Mouse (Mus musculus): ENCODE data around the gene Trib3. TPM values are rescaled to one million over a fixed set of nuclear protein-coding genes. Genes with fewer than 3 reads are reported as not detected.
"Not testable (repeated sequence)": the region's sequence is repeated elsewhere in the genome, so short reads cannot be mapped to it uniquely, and the experiment has no call there.

The Trib3 gene
- total RNA-seq (2021) = 1 to 10 TPM in 1 of 2 experiments, under 1 TPM in 1; 0.49 to 1.0 TPM

- intact Hi-C loops (cut with DNase I) = no loop called here
- DNase-seq (ENCODE audit: extremely low spot score in 1 of 2, low spot score in 2 of 2) = peak; percentile 57 to 88
These were observed at the start of gene Trib3 for GRCm38 (mm10) chr2:152343329-152344213. Trib3 (minus strand) TSS chr2:152344032.

DNA sequence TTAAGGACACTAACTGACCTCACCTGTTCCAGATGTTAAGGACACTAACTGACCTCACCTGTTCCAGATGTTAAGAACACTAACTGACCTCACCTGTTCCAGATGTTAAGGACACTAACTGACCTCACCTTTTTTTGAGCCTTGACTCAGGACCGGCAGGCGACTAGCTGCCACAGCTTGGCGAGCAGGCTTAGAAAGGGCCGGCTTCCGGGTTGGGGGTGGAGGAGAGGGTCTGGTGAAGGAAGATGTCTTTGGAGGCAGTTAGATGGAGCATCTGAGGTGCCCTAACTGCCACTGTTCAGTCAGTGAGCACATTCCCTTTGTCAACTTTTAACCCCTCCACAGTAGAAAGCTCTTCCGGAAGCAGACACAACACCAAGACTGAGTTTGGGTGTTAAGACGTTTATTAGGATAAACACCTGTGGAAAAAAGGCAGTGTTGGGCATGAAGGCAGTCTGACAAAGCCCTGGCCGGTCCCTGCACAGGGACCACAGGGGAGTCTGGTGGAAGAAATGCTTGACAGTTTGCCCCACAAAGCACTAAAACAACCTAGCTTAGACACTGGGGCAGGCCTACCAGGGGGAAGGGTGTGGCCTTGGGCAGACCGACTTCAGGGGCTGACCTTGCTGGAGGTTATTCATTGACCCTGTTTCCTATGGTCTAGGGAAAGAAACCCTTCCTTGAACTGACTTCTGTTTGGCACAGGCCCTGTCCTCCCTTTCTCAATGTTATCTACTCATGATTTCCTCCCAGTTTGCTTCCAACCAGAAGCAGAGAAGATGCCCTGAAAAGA is 49.6 kb upstream of the Trib3 start:
- no peak for DNase-seq (ENCODE audit: extremely low spot score in 1 of 2, low spot score in 2 of 2)
- intact Hi-C loops (cut with DNase I) = loop anchor here (2.0 to 10.0 kb wide), 2 partner anchors 43 to 151 kb away; partner anchors contain the start of gene Defb29

DNA sequence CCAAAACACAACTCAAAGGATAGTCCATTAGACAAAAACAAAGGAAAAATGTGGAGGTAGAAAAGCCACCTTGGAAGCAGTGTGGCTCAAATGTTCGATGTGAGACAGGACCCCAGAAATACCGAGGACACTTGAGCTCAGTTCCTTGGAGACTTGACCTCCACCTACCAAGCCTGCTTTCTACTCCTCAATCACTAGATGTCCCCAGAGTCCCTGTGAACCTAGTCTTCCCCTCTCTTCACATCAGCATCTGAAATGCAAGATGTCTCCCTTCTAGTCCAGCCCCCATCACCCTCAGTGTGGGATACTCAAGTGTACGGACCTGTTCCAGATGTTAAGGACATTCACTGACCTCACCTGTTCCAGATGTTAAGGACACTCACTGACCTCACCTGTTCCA is 49.0 kb upstream of the Trib3 start:
- peak in 1 of 2 experiments; percentile 43 for DNase-seq (ENCODE audit: extremely low spot score in 1 of 2, low spot score in 2 of 2)
- intact Hi-C loops (cut with DNase I) = loop anchor here (2.0 to 10.0 kb wide), 2 partner anchors 44 to 152 kb away; partner anchors contain the start of gene Defb29

- intact Hi-C loops (cut with DNase I) = no loop called here
- no peak for DNase-seq (ENCODE audit: extremely low spot score in 1 of 2, low spot score in 2 of 2)
These were observed 40.4 kb upstream of the Trib3 start for GRCm38 (mm10) chr2:152384191-152384590.

DNA sequence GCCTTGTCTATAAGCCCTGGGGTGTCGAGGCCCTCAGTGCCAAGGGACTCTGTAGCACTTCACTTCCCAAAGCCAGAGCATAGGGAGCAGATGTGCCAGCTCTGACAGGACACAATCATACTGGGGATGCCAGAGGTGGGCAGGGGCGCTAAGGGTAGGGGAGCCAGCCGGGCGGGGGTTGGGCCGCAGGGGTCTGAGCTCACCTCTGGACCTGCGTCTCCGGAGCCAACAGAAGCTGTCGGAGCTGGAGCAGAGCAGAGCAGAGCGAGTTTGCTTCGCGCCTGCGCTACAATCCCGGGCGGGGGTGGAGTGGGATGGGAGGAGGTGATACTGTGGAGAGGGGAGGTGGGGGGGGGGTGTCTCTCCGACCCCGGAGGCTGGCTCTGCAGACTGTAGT is 32.5 kb upstream of the Trib3 start, which contains the start of gene Nrsn2:
Gene Nrsn2 (minus strand): TSS at position 294 of the 397 bp plus-strand sequence.
- DNase-seq (ENCODE audit: extremely low spot score in 1 of 2, low spot score in 2 of 2) = peak in 1 of 2 experiments; percentile 56
- intact Hi-C loops (cut with DNase I) = no loop called here

GRCm38 (mm10) chr2:152375652-152376344 is 32.0 kb upstream of the Trib3 start:
- peak in 1 of 2 experiments; percentile 59 for DNase-seq (ENCODE audit: extremely low spot score in 1 of 2, low spot score in 2 of 2)
- intact Hi-C loops (cut with DNase I) = no loop called here

- DNase-seq (ENCODE audit: extremely low spot score in 1 of 2, low spot score in 2 of 2) = no peak
- intact Hi-C loops (cut with DNase I) = no loop called here
These were observed 29.7 kb upstream of the Trib3 start for GRCm38 (mm10) chr2:152373547-152373946.

DNA sequence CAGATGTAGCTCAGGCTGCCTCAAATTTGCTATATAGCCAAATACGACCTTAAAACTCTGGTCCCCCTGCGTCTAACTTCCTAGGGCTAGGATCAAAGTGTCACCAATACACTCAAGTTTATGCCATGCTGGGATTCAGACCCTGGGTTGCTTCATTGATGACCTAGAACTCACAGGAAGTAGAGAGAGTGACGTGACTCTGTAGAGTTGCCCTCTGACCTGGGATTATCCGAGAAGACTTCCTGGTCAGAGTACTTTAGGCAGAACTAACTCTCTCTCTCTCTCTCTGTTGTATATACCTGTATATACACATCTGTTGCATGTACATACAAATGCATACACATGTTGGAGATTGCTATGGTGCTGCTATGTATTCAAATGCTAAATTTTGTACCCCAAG is 28.8 kb upstream of the Trib3 start:
- DNase-seq (ENCODE audit: extremely low spot score in 1 of 2, low spot score in 2 of 2) = no peak
- intact Hi-C loops (cut with DNase I) = no loop called here

GRCm38 (mm10) chr2:152372104-152372503 is 28.3 kb upstream of the Trib3 start:
- DNase-seq (ENCODE audit: extremely low spot score in 1 of 2, low spot score in 2 of 2) = no peak
- intact Hi-C loops (cut with DNase I) = no loop called here

- intact Hi-C loops (cut with DNase I) = loop anchor here (10.0 kb wide), 1 partner anchor 274 kb away; no protein-coding TSS in a partner anchor
- peak in 1 of 2 experiments; percentile 62 for DNase-seq (ENCODE audit: extremely low spot score in 1 of 2, low spot score in 2 of 2)
These were observed 24.8 kb upstream of the Trib3 start for GRCm38 (mm10) chr2:152368532-152369140.

DNA sequence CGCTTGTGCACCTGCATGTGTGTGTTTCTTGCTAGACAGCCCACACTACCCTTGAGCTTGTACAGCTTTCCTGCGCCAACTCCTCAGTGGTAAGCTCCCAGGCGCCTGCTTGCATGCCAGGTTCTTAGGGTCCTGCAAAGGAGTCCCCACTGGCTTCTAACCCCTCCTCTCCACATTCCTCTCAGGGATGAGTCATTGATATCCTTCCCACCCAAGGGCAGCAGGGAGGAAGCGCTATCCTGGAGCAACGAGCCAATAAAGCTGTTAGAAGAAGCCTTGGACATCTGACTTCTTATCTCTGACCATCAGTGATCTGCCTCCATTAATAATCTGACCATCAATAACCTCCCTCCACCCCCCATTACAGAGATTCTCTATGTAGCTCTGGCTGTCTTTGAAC is 24.1 kb upstream of the Trib3 start:
- DNase-seq (ENCODE audit: extremely low spot score in 1 of 2, low spot score in 2 of 2) = no peak
- intact Hi-C loops (cut with DNase I) = loop anchor here (10.0 kb wide), 1 partner anchor 273 kb away; no protein-coding TSS in a partner anchor

- intact Hi-C loops (cut with DNase I) = loop anchor here (10.0 kb wide), 1 partner anchor 269 kb away; no protein-coding TSS in a partner anchor
These were observed 19.7 kb upstream of the Trib3 start for GRCm38 (mm10) chr2:152363245-152364147.

GRCm38 (mm10) chr2:152361193-152361592 is 17.4 kb upstream of the Trib3 start:
- intact Hi-C loops (cut with DNase I) = loop anchor here (10.0 kb wide), 1 partner anchor 266 kb away; no protein-coding TSS in a partner anchor
- DNase-seq (ENCODE audit: extremely low spot score in 1 of 2, low spot score in 2 of 2) = no peak

More at GRCm38 (mm10) chr2:152363245-152364147, 19.7 kb upstream of the Trib3 start:
- peak; percentile 64 to 84 for DNase-seq (ENCODE audit: extremely low spot score in 1 of 2, low spot score in 2 of 2)

- intact Hi-C loops (cut with DNase I) = loop anchor here (10.0 kb wide), 1 partner anchor 266 kb away; no protein-coding TSS in a partner anchor
- peak in 1 of 2 experiments; percentile 81 for DNase-seq (ENCODE audit: extremely low spot score in 1 of 2, low spot score in 2 of 2)
These were observed 16.5 kb upstream of the Trib3 start for GRCm38 (mm10) chr2:152360271-152360775.

DNA sequence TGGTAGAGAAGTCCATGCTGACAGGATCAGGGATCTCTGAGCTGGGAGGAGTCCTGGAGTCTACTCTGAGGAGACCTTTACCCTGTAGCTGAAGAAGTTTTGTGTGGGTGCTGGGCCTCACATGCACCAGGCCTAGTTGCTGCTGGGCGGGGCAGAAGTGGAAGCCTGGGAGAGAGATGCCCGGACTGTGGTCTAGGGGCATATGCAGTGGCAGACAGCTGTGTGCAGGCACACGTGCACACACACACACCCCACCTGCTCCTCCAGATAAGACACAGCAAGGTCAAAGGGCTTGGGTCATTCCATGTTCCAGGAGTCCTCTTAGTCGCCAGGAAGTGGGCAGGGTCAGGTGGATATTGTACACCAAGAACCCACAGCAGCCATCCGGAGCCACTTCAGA is 15.8 kb upstream of the Trib3 start:
- DNase-seq (ENCODE audit: extremely low spot score in 1 of 2, low spot score in 2 of 2) = no peak
- intact Hi-C loops (cut with DNase I) = loop anchor here (10.0 kb wide), 1 partner anchor 265 kb away; no protein-coding TSS in a partner anchor

GRCm38 (mm10) chr2:152358977-152359376 is 15.1 kb upstream of the Trib3 start:
- intact Hi-C loops (cut with DNase I); DNase-seq (ENCODE audit: extremely low spot score in 1 of 2, low spot score in 2 of 2): not testable (repeated sequence)

- intact Hi-C loops (cut with DNase I) = no loop called here
- DNase-seq (ENCODE audit: extremely low spot score in 1 of 2, low spot score in 2 of 2) = no peak
These were observed 13.4 kb upstream of the Trib3 start for GRCm38 (mm10) chr2:152357254-152357653.

All from left cerebral cortex, postnatal 10 days (tissue).